Comparison of ENCODE assay signal across 10 mouse cellular contexts in the genomic region with DNA sequence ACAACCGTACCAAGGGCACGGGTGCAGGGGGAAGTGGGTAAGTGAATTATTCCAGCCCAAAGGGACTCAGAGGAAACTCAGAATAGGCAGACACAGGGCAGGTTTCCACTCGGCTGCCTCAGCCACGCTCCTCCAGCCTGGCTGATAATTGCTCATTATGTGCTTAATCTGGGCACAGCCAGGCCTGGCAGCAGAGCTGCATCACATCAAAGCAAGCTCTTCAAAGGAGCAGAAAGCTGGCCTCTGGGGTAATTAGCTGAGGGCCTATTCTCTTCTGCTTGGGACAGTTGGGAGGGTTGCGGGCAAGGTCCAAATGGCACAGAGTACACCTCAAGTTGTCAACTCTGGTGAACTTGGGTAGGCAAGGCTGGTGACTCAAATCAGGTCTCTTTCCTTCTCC.
DNase-seq lines count a peak whose midpoint lies in the region; ATAC-seq and TF ChIP-seq lines count a peak whose summit lies in the region.
"Had no signal": no experiment of that assay in that cellular context is flagged by ENCODE, and none has a peak within 500 bp of the region (broad histone marks: within the 10 kb centered on the region; RNA-seq: fewer than 3 reads in every experiment).

No protein-coding gene starts in this region.

- no peak overlapping the region for H3K4me3 ChIP-seq in embryonic facial prominence, embryonic 11.5 days (ENCODE audit: low read depth, low read length)
- no peak overlapping the region for H3K4me3 ChIP-seq in forebrain, embryonic 16.5 days (replicated peaks; ENCODE audit: low read length)
- H3K4me3 ChIP-seq in kidney, postnatal 0 days (replicated peaks; ENCODE audit: low read depth, low read length): no peak overlapping the region
- no peak overlapping the region for H3K4me3 ChIP-seq in midbrain, embryonic 13.5 days (replicated peaks)

- H3K27ac ChIP-seq in embryonic facial prominence, embryonic 11.5 days (replicated peaks; ENCODE audit: low read depth, low read length): no peak overlapping the region
- no peak overlapping the region for H3K27ac ChIP-seq in forebrain, embryonic 16.5 days (ENCODE audit: low read length)
- H3K27ac ChIP-seq in kidney, postnatal 0 days: no peak overlapping the region
- no peak overlapping the region for H3K27ac ChIP-seq in midbrain, embryonic 13.5 days

- no peaks in the 10 kb centered on the region for H3K36me3 ChIP-seq in embryonic facial prominence, embryonic 11.5 days (replicated peaks; ENCODE audit: control insufficient read depth, insufficient read depth, low read depth, low read length)
- no peaks in the 10 kb centered on the region for H3K36me3 ChIP-seq in forebrain, embryonic 16.5 days (ENCODE audit: control insufficient read depth, insufficient read depth)
- no peaks in the 10 kb centered on the region for H3K36me3 ChIP-seq in kidney, postnatal 0 days (ENCODE audit: insufficient read depth, low read length)
- no peaks in the 10 kb centered on the region for H3K36me3 ChIP-seq in midbrain, embryonic 13.5 days

- 38% methylated on average over 5 of the region's 5 CpGs for WGBS in embryonic facial prominence, embryonic 11.5 days
- WGBS in forebrain, embryonic 16.5 days: 4% methylated on average over 5 of the region's 5 CpGs
- 47% methylated on average over 5 of the region's 5 CpGs for WGBS in kidney, postnatal 0 days
- 17% methylated on average over 5 of the region's 5 CpGs for WGBS in midbrain, embryonic 13.5 days

- 0 out of 2 replicates have a peak, but pooled peaks have one; percentile 39 for ATAC-seq in embryonic facial prominence, embryonic 11.5 days (replicated peaks; ENCODE audit: insufficient number of reproducible peaks, low FRiP score, low TSS enrichment, low read depth)
- peak; percentile 96 for ATAC-seq in forebrain, embryonic 16.5 days
- peak; percentile 84 for ATAC-seq in kidney, postnatal 0 days (replicated peaks; ENCODE audit: low FRiP score, low read depth)
- ATAC-seq in midbrain, embryonic 13.5 days: peak; percentile 86
- no peak for ATAC-seq in erythroblast, adult 5-6 weeks (replicated peaks; ENCODE audit: low FRiP score, poor library complexity, severe bottlenecking)
- ATAC-seq: Patski had no signal

- no peak overlapping the region for H3K9ac ChIP-seq in embryonic facial prominence, embryonic 11.5 days (replicated peaks; ENCODE audit: low read length)
- H3K9ac ChIP-seq in forebrain, embryonic 16.5 days (replicated peaks; ENCODE audit: low read depth, low read length): no peak overlapping the region
- H3K9ac ChIP-seq in kidney, postnatal 0 days (ENCODE audit: low read depth, low read length): no peak overlapping the region
- H3K9ac ChIP-seq in midbrain, embryonic 13.5 days (replicated peaks): no peak overlapping the region
- H3K9ac ChIP-seq: lung, embryonic 14.5 days had no signal

- no peaks in the 10 kb centered on the region for H3K4me1 ChIP-seq in embryonic facial prominence, embryonic 11.5 days (ENCODE audit: control insufficient read depth, insufficient read depth, low read length)
- no peaks in the 10 kb centered on the region; the same call in 1 of the 2 replicates for H3K4me1 ChIP-seq in forebrain, embryonic 16.5 days (replicated peaks; ENCODE audit: control insufficient read depth, insufficient read depth, low read length)
- H3K4me1 ChIP-seq in kidney, postnatal 0 days (replicated peaks; ENCODE audit: insufficient read depth, low read length): no peaks in the 10 kb centered on the region
- 0 out of 2 replicates have a peak, but pooled peaks cover 6% of the 10 kb centered on the region for H3K4me1 ChIP-seq in midbrain, embryonic 13.5 days (replicated peaks)

- H3K9me3 ChIP-seq in embryonic facial prominence, embryonic 11.5 days (replicated peaks; ENCODE audit: control insufficient read depth, low read length): no peaks in the 10 kb centered on the region
- H3K9me3 ChIP-seq in forebrain, embryonic 16.5 days (ENCODE audit: control insufficient read depth, low read length): no peaks in the 10 kb centered on the region
- H3K9me3 ChIP-seq in kidney, postnatal 0 days (replicated peaks; ENCODE audit: low read length): no peaks in the 10 kb centered on the region
- no peaks in the 10 kb centered on the region for H3K9me3 ChIP-seq in midbrain, embryonic 13.5 days

- H3K4me2 ChIP-seq in embryonic facial prominence, embryonic 11.5 days (ENCODE audit: low read depth, low read length): no peak overlapping the region
- no peak overlapping the region for H3K4me2 ChIP-seq in forebrain, embryonic 16.5 days (ENCODE audit: low read length)
- H3K4me2 ChIP-seq in kidney, postnatal 0 days (ENCODE audit: low read length): no peak overlapping the region
- no peak overlapping the region for H3K4me2 ChIP-seq in midbrain, embryonic 13.5 days (replicated peaks)
- H3K4me2 ChIP-seq: lung, embryonic 14.5 days had no signal

- intact Hi-C loops in gastrocnemius, postnatal 14 days (cut with DNase I; ENCODE audit: low total_unique reads): no loop called here
- intact Hi-C loops in heart, postnatal 36 days (cut with DNase I): no loop called here

- no peaks in the 10 kb centered on the region for H3K27me3 ChIP-seq in embryonic facial prominence, embryonic 11.5 days (ENCODE audit: control insufficient read depth, insufficient read depth, low read length)
- H3K27me3 ChIP-seq in forebrain, embryonic 16.5 days (replicated peaks; ENCODE audit: control insufficient read depth, insufficient read depth, low read length): no peaks in the 10 kb centered on the region
- no peaks in the 10 kb centered on the region for H3K27me3 ChIP-seq in kidney, postnatal 0 days (ENCODE audit: insufficient read depth, low read length)
- H3K27me3 ChIP-seq in midbrain, embryonic 13.5 days: no peaks in the 10 kb centered on the region
- H3K27me3 ChIP-seq: Patski had no signal

- DNase-seq in embryonic facial prominence, embryonic 11.5 days (ENCODE audit: low spot score): no peak
- no peak for DNase-seq in kidney, postnatal 0 days (ENCODE audit: low spot score)
- no peak for DNase-seq in gastrocnemius, postnatal 14 days
- no peak for DNase-seq in B cell, adult 2 months
- no peak for DNase-seq in heart, postnatal 36 days
- DNase-seq: lung, embryonic 14.5 days had no signal

- no peak for TF ChIP-seq CTCF in kidney, postnatal 0 days (IDR thresholded peaks at IDR 0.05; ENCODE audit: low read depth)
